Mouse (Mus musculus) T-helper 1 cell (primary cell): ENCODE data around the gene Sdhaf2.
"Not testable (repeated sequence)": the region's sequence is repeated elsewhere in the genome, so short reads cannot be mapped to it uniquely, and the experiment has no call there.

Experiments
- in situ Hi-C: fragments of 300-600 bp; cut with MboI, MseI; formaldehyde crosslinking; loops from one replicate; pipeline ENCODE4 v1.15.1; 2025; ENCODE audit warnings: high pct_unique_total_duplicates

Gene Sdhaf2

GRCm38 (mm10) chr19:10525910-10526309, at the start of gene Sdhaf2:
Gene Sdhaf2 (minus strand): TSS chr19:10526142.
- in situ Hi-C loops = no loop called here

- in situ Hi-C loops = no loop called here
Observed at GRCm38 (mm10) chr19:10569627-10570026, 43.7 kb upstream of the Sdhaf2 start.

GRCm38 (mm10) chr19:10565217-10565616, 39.3 kb upstream of the Sdhaf2 start:
- in situ Hi-C loops = no loop called here

- in situ Hi-C loops = no loop called here
Observed at GRCm38 (mm10) chr19:10564278-10564677, 38.3 kb upstream of the Sdhaf2 start.

- in situ Hi-C loops = no loop called here
Observed at GRCm38 (mm10) chr19:10562351-10562750, 36.4 kb upstream of the Sdhaf2 start.

- in situ Hi-C loops = no loop called here
Observed at GRCm38 (mm10) chr19:10561558-10562314, 35.8 kb upstream of the Sdhaf2 start.

- in situ Hi-C loops = no loop called here
Observed at GRCm38 (mm10) chr19:10560108-10560507, 34.2 kb upstream of the Sdhaf2 start.

- in situ Hi-C loops = not testable (repeated sequence)
Observed at GRCm38 (mm10) chr19:10557837-10558375, 32.0 kb upstream of the Sdhaf2 start.

- in situ Hi-C loops = no loop called here
Observed at GRCm38 (mm10) chr19:10557430-10557829, 31.5 kb upstream of the Sdhaf2 start.

GRCm38 (mm10) chr19:10557001-10557400, 31.1 kb upstream of the Sdhaf2 start:
- in situ Hi-C loops = no loop called here

- in situ Hi-C loops = no loop called here
Observed at GRCm38 (mm10) chr19:10555624-10556510, 29.9 kb upstream of the Sdhaf2 start, which contains the start of gene Tmem216. Gene Tmem216 (minus strand): TSS chr19:10556238.

GRCm38 (mm10) chr19:10539454-10539853, 13.5 kb upstream of the Sdhaf2 start:
- in situ Hi-C loops = loop anchor here (10.0 kb wide), 1 partner anchor 1395 kb away; no protein-coding TSS in a partner anchor

GRCm38 (mm10) chr19:10530082-10530481, 4.1 kb upstream of the Sdhaf2 start:
- in situ Hi-C loops = loop anchor here (10.0 kb wide), 1 partner anchor 1405 kb away; no protein-coding TSS in a partner anchor

GRCm38 (mm10) chr19:10525106-10525901, 638 bp downstream of the Sdhaf2 start, which contains the start of gene Cpsf7:
Gene Cpsf7 (plus strand): TSS chr19:10525266.
- in situ Hi-C loops = no loop called here

- in situ Hi-C loops = no loop called here
Observed at GRCm38 (mm10) chr19:10524784-10525105, 1.2 kb downstream of the Sdhaf2 start.

GRCm38 (mm10) chr19:10523483-10524080, 2.4 kb downstream of the Sdhaf2 start:
- in situ Hi-C loops = no loop called here

- in situ Hi-C loops = no loop called here
Observed at GRCm38 (mm10) chr19:10521926-10522325, 4.0 kb downstream of the Sdhaf2 start.

- in situ Hi-C loops = no loop called here
Observed at GRCm38 (mm10) chr19:10520355-10520754, 5.6 kb downstream of the Sdhaf2 start.

GRCm38 (mm10) chr19:10510759-10511330, 15.1 kb downstream of the Sdhaf2 start:
- in situ Hi-C loops = no loop called here

GRCm38 (mm10) chr19:10502571-10502970, 23.4 kb downstream of the Sdhaf2 start:
- in situ Hi-C loops = no loop called here

GRCm38 (mm10) chr19:10500581-10500980, 25.4 kb downstream of the Sdhaf2 start:
- in situ Hi-C loops = no loop called here
